Mouse (Mus musculus): ENCODE data around the gene Chd6.

Chd6 gene

GRCm38 (mm10) chr2:161102102-161102501, 6.8 kb downstream of the Chd6 start:
- no peak for TF ChIP-seq GATA4 (IDR thresholded peaks at IDR 0.05; ENCODE audit: insufficient replicate concordance, low read length)

- no peak for TF ChIP-seq GATA4 (IDR thresholded peaks at IDR 0.05; ENCODE audit: insufficient replicate concordance, low read length)
Measured at GRCm38 (mm10) chr2:161097746-161098145, 11.1 kb downstream of the Chd6 start.

- no peak for TF ChIP-seq GATA4 (IDR thresholded peaks at IDR 0.05; ENCODE audit: insufficient replicate concordance, low read length)
Measured at GRCm38 (mm10) chr2:161090746-161091405, 18.0 kb downstream of the Chd6 start.

- TF ChIP-seq GATA4 (IDR thresholded peaks at IDR 0.05; ENCODE audit: insufficient replicate concordance, low read length) = no peak
Measured at GRCm38 (mm10) chr2:161090200-161090599, 18.7 kb downstream of the Chd6 start.

- TF ChIP-seq GATA4 (IDR thresholded peaks at IDR 0.05; ENCODE audit: insufficient replicate concordance, low read length) = no peak
Measured at GRCm38 (mm10) chr2:161078590-161078989, 30.3 kb downstream of the Chd6 start.

- TF ChIP-seq GATA4 (IDR thresholded peaks at IDR 0.05; ENCODE audit: insufficient replicate concordance, low read length) = no peak
Measured at GRCm38 (mm10) chr2:161076262-161076661, 32.6 kb downstream of the Chd6 start.

- TF ChIP-seq GATA4 (IDR thresholded peaks at IDR 0.05; ENCODE audit: insufficient replicate concordance, low read length) = no peak
Measured at GRCm38 (mm10) chr2:161075553-161075952, 33.3 kb downstream of the Chd6 start.

- TF ChIP-seq GATA4 (IDR thresholded peaks at IDR 0.05; ENCODE audit: insufficient replicate concordance, low read length) = no peak
Measured at GRCm38 (mm10) chr2:161066097-161066759, 42.6 kb downstream of the Chd6 start.

GRCm38 (mm10) chr2:161065594-161065993, 43.3 kb downstream of the Chd6 start:
- TF ChIP-seq GATA4 (IDR thresholded peaks at IDR 0.05; ENCODE audit: insufficient replicate concordance, low read length) = no peak

GRCm38 (mm10) chr2:161064836-161065235, 44.0 kb downstream of the Chd6 start:
- TF ChIP-seq GATA4 (IDR thresholded peaks at IDR 0.05; ENCODE audit: insufficient replicate concordance, low read length) = no peak

GRCm38 (mm10) chr2:161058841-161059240, 50.0 kb downstream of the Chd6 start:
- TF ChIP-seq GATA4 (IDR thresholded peaks at IDR 0.05; ENCODE audit: insufficient replicate concordance, low read length) = no peak

GRCm38 (mm10) chr2:161053765-161054164, 55.1 kb downstream of the Chd6 start:
- no peak for TF ChIP-seq GATA4 (IDR thresholded peaks at IDR 0.05; ENCODE audit: insufficient replicate concordance, low read length)

- no peak for TF ChIP-seq GATA4 (IDR thresholded peaks at IDR 0.05; ENCODE audit: insufficient replicate concordance, low read length)
Measured at GRCm38 (mm10) chr2:161052175-161052574, 56.7 kb downstream of the Chd6 start.

GRCm38 (mm10) chr2:161049426-161049825, 59.4 kb downstream of the Chd6 start:
- TF ChIP-seq GATA4 (IDR thresholded peaks at IDR 0.05; ENCODE audit: insufficient replicate concordance, low read length) = no peak

- no peak for TF ChIP-seq GATA4 (IDR thresholded peaks at IDR 0.05; ENCODE audit: insufficient replicate concordance, low read length)
Measured at GRCm38 (mm10) chr2:161044492-161045201, 64.2 kb downstream of the Chd6 start.

- no peak for TF ChIP-seq GATA4 (IDR thresholded peaks at IDR 0.05; ENCODE audit: insufficient replicate concordance, low read length)
Measured at GRCm38 (mm10) chr2:161042874-161043273, 66.0 kb downstream of the Chd6 start.

Measured in liver, adult (tissue).